Mouse (Mus musculus): ENCODE data around the gene Olfr251.
"Not testable (repeated sequence)": the region's sequence is repeated elsewhere in the genome, so short reads cannot be mapped to it uniquely, and the experiment has no call there.

The Olfr251 gene

GRCm38 (mm10) chr9:38376786-38377185 lies at the start of gene Olfr251:
Olfr251 (plus strand) TSS chr9:38377086.
- no peak for DNase-seq (ENCODE audit: low spot score)

GRCm38 (mm10) chr9:38328760-38329159 lies 48.1 kb upstream of the Olfr251 start, which contains the start of gene Olfr25:
Olfr25 (plus strand) TSS chr9:38329060.
- no peak for DNase-seq (ENCODE audit: low spot score)

DNA sequence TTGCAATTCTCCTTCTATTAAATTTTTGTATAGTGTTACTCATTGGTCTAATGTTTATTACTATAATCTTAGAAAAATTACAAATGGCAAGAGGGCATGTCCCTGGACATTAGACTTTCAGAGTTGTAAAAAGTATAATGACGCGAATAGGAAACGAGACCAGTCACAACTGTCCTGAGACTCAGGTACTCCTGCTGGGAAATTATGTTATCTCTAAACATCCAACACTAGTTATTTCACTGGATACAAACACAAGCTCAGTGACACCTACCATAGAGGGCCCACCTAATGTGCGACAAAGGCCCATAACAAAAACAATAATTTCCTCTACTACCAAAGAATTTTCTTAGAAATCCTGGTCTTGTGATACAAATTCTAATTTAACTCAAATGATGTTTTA lies 28.8 kb upstream of the Olfr251 start, which contains the start of gene Olfr898:
Gene Olfr898, plus strand, starts transcription at position 301 of the 400 bp plus-strand sequence.
- no peak for DNase-seq (ENCODE audit: low spot score)

DNA sequence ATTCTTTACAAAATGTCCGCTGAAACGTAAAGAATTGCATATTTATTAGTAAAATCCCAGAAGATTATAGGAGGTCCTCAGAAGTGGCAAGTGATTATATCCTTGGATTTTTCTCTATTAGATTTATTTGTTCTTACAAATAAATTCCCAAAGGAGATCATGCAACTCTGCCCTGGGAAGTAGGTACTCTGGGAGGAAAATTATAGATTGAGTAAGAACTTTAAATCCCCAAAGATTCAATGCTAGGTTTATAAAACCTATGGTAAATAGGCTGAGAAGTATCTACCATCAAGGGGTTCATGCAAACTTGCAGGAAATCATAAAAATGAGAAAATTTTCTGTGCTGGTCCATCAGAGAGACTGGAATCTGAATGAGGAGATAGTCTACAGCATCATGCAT lies 10.3 kb upstream of the Olfr251 start, which contains the start of gene Olfr250:
Gene Olfr250, plus strand, starts transcription at position 301 of the 400 bp plus-strand sequence.
- no peak for DNase-seq (ENCODE audit: low spot score)

DNA sequence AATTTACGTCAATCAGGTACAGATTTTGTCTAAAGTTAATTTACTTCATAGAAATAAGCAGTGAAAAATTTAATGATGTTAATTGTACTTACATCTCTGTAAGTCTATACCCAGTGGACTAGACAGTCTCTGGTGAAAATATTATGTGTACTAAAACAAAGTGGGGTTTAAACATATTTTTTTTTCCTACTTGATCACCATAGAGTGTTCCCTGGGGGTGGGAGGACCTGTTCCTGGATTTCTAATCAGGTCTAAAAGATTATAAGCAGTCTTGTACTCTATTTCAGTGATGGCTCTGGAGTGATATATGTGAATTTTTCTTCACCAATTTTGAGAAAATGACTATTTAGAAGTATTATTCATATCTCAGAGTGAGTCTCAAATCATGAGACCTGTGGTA lies 24.5 kb downstream of the Olfr251 start, which contains the start of gene Olfr147:
Gene Olfr147, plus strand, starts transcription at position 301 of the 400 bp plus-strand sequence.
- no peak for DNase-seq (ENCODE audit: low spot score)

GRCm38 (mm10) chr9:38407502-38407901 lies 30.6 kb downstream of the Olfr251 start:
- DNase-seq (ENCODE audit: low spot score), result not testable (repeated sequence)

DNA sequence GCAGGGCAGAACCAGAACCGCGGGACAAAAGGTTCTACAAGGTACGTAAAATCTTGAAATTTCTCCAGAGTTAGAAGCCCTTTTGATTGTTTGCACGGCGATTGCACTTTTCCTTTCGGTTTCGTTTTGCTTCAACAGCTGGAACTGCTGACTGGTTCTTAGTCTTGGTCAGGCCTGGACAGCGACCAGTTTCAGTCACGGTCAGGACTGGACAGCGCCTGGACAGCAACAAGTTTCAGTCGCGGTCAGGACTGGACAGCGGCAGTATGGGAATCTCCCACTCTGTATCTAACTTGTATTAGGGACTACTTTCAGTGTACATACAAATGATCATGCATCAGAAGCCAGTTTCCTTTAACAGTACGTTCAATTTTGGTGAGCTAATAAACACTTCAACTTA lies 36.6 kb downstream of the Olfr251 start:
- not testable (repeated sequence) for DNase-seq (ENCODE audit: low spot score)

DNA sequence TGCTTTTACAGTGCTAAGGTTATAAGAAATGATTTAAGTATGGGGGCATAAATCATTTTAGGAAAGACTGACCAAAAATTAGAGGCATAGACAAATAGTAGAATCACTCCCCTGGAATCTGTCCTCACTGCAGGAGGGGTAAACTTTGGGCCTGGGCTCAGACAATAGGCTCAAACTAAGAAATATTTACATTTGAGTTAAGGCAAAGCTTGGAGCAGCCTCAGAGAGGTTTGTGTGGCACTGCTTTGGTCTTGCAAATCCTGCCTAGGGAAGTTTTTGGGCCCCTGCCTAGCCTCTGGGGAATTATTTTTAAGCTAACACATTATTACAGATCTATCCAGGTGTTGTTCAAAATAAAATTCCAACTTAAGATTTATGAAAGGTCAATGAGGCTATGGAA lies 46.9 kb downstream of the Olfr251 start:
- DNase-seq (ENCODE audit: low spot score), result no peak

- no peak for DNase-seq (ENCODE audit: low spot score)
These were observed 50.1 kb downstream of the Olfr251 start for GRCm38 (mm10) chr9:38427026-38427425.

GRCm38 (mm10) chr9:38429155-38429554 lies 52.3 kb downstream of the Olfr251 start, which contains the start of gene Olfr901:
Olfr901 (plus strand) TSS chr9:38429455.
- no peak for DNase-seq (ENCODE audit: low spot score)

Measured in layer of hippocampus, adult 9-10 months (tissue).